Mouse (Mus musculus) right cerebral cortex, adult 18-20 months (tissue): ENCODE measurements at regions not wholly inside any gene's neighbourhood (a gene's known extent, or its start where the extent isn't known, plus 50 kb on each side); places are given as distances from the start of the nearest gene placed in this dataset.

ENCODE experiments used
- DNase-seq: peaks from one replicate; pipeline ENCODE4 v3.0.0; 2022; ENCODE audit warnings: mixed read lengths

DNA sequence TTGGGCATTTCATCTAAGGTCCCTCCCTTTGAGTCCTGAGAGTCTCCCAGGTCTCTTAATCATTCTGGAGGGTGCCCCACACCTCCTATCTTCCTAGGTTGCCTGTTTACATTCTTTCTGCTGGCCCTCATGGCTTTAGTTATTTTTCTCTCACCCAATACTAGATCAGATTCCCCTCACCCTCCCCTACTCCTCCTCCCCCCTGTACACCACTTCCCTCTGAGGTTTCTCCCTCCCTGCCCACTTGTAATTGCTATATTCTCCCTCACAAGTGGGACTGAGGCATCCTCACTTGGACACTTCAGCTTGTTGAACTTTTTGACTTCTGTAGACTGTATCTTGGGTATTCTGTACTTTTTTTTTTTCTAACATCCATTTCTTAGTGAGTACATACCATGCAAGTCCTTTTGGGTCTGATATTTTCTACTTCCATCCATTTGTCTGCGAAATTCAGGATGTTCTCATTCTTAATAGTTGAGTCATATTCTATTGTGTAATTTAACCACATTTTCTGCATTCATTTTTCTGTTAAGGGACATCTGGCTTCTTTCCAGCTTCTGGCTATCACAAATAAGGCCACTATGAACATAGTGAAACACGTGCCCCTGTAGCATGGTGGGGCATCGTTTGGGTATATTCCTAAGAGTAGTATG, 113.3 kb downstream of the 4931408C20Rik start:
- no peak for DNase-seq

DNA sequence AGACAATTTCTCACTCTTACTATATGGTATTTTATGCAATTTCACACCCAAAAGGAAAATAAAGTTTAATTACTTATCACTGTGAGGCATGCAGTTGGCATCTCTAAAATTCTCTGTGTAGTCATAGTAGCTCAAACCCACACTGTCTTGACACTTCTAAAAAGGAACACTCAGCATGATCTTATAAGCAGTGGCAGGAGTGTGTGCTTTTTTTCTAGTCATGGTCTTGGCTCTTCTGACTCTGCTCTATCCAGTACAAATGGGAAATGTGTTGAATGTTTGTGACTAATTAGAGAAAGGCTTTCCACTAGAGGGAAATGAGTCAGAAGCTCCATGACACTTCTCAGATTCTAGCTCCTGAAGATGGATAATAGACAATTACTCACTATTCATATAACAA, 127.8 kb downstream of the 4931408C20Rik start:
- peak; percentile 38 for DNase-seq

DNA sequence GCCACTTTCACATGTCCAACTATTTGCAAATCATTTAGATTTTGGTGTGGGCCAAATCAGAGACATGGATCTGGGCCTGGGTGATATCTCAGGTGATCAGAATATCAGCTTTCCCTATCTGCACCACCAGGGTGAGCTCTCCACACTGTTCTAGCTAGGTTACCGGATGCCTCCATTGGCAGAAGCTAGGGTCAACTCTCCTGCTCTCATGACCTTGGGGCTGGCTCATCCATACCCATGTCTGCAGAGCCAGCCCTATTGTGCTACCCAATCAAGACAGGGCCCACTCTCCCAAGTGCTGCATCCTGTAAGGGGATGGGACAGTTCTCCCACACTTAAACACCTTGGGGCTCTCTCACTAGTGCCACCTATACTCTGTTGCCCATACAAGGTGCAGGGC, 162.7 kb downstream of the 4931408C20Rik start:
- DNase-seq = no peak

DNA sequence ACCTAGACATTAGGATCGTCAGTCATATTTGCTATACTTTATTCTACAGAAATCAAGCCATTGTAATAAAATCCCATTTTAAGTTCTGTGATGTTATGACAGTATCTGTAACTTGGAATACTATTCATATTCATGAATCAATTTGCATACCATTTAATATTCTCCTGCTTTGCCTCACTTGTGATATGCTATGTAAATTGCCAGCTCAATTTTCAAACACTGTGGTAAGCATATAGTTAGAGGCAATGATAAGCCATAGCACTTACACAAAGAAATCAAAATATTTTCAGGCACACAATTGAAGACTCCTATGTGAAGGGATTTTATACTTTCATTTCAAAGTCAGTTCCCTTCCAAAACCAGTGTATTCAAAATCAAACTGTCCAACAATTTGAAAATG, 175.9 kb downstream of the 4931408C20Rik start:
- DNase-seq = no peak
